Mouse (Mus musculus) bone marrow macrophage, adult 2 months (primary cell): ENCODE measurements around the gene Gabarapl1.

Source experiments
- CTCF ChIP-seq: IDR thresholded peaks from 2 replicates; pipeline ENCODE4 v1.5.1; 2012; ENCODE audit warnings: low read depth, mild to moderate bottlenecking, low read length, moderate library complexity
- POLR2A ChIP-seq: IDR thresholded peaks from 2 replicates; pipeline ENCODE4 v1.6.1; 2012; ENCODE audit warnings: mild to moderate bottlenecking, low read depth, low read length, borderline replicate concordance

DNA sequence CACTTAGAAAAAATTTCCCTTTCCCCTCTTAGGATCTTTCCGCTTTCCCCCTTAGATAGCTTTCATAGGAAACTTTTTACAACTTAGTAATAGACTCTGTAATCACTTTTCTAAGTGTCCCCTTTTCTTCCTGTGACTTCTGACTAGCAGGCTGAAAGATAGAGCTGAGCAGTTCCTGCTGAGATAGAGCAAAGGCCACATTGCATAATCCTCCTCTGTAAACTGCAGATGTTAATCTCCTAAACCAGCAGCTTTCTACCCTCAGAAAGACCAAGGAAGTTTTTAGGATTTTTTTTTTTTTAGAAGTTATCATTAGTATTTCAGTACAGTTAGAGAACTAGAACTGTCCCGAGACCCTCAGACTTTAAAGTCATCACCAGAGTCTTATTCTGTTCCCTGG lies 29.5 kb upstream of the Gabarapl1 start:
- TF ChIP-seq POLR2A (no peak), CTCF (no peak)
